ENCODE assay signal across 20 mouse cellular contexts in the genomic region with DNA sequence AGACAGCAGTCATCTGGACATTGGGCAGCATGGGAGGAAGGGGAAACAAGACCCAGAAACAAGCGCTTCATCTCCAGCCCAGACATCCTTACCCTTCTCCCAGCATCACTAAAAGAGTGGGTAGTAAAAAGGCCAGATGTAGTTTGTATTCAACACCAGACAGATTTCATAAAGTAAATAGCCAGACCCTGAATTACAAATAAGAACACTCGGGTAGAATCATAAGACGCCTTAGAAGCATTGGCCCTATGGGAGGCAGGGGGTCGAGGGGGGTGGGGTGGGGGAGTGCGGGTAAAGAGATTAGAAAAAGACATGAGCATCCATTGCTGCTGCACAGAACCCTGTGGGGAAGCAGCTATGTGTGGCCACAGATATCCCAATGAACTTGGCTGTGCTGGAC.
"Had no signal": no experiment of that assay in that cellular context is flagged by ENCODE, and none has a peak within 500 bp of the region (broad histone marks: within the 10 kb centered on the region; RNA-seq: fewer than 3 reads in every experiment).

No protein-coding gene starts in this region.

- DNase-seq: gastrocnemius, adult 2 months; gastrocnemius, postnatal 10 days; gastrocnemius, postnatal 25 days; heart, adult 18-20 months; heart, postnatal 10 days; kidney, adult 11 months; kidney, postnatal 14 days; kidney, postnatal 36 days; layer of hippocampus, adult 9-11 months; layer of hippocampus, postnatal 36 days; left cerebral cortex, postnatal 4 days had no signal

- H3K4me1 ChIP-seq: heart, embryonic 12.5 days had no signal

- H3K36me3 ChIP-seq: heart, embryonic 10.5 days; heart, embryonic 12.5 days; hindbrain, embryonic 13.5 days; hindbrain, embryonic 15.5 days; limb, embryonic 13.5 days; limb, embryonic 15.5 days had no signal

- H3K9ac ChIP-seq: heart, embryonic 12.5 days; hindbrain, embryonic 13.5 days; hindbrain, embryonic 15.5 days; limb, embryonic 13.5 days; limb, embryonic 15.5 days had no signal

- H3K4me3 ChIP-seq: gastrocnemius, adult 2 months; heart, embryonic 10.5 days; heart, embryonic 12.5 days; hindbrain, embryonic 13.5 days; hindbrain, embryonic 15.5 days; limb, embryonic 13.5 days; limb, embryonic 15.5 days had no signal

- H3K4me2 ChIP-seq: heart, embryonic 12.5 days; hindbrain, embryonic 13.5 days; hindbrain, embryonic 15.5 days; limb, embryonic 13.5 days; limb, embryonic 15.5 days had no signal

- H3K9me3 ChIP-seq: heart, embryonic 10.5 days; heart, embryonic 12.5 days; hindbrain, embryonic 13.5 days; hindbrain, embryonic 15.5 days; limb, embryonic 13.5 days; limb, embryonic 15.5 days had no signal

- H3K27ac ChIP-seq: gastrocnemius, adult 2 months; heart, embryonic 10.5 days; hindbrain, embryonic 13.5 days; hindbrain, embryonic 15.5 days; hindbrain, postnatal 0 days; limb, embryonic 13.5 days; limb, embryonic 15.5 days had no signal

- H3K27me3 ChIP-seq: heart, embryonic 12.5 days; hindbrain, embryonic 15.5 days; limb, embryonic 13.5 days; limb, embryonic 15.5 days had no signal

- ATAC-seq: forebrain, embryonic 16.5 days; hindbrain, postnatal 0 days; intestine, embryonic 16.5 days had no signal
